Mouse (Mus musculus) adrenal gland, adult 18-20 months (tissue): ENCODE data around the gene Atp7b. TPM values are rescaled to one million over a fixed set of nuclear protein-coding genes. Genes with fewer than 3 reads are reported as not detected.

Source experiments
- DNase-seq, 2 experiments: peaks; one replicate each; pipeline ENCODE4 v3.0.0; 2021 to 2022; ENCODE audit warnings: low spot score in 2 of 2
- total RNA-seq, 2 experiments: library from RNA; stranded (reverse); gene quantifications; 1 replicate in 1 of 2; 2 replicates in 1 of 2; pipeline ENCODE4 v1.2.3; 2021

The Atp7b gene
- total RNA-seq, 2 experiments from 2014 or later: 0.83 to 1.2 TPM

- no peak for DNase-seq
Observed at GRCm38 (mm10) chr8:22028973-22029372, 31.1 kb downstream of the Atp7b start.

- no peak for DNase-seq
Observed at GRCm38 (mm10) chr8:22025241-22025640, 34.9 kb downstream of the Atp7b start.

GRCm38 (mm10) chr8:22022244-22022643 lies 37.9 kb downstream of the Atp7b start:
- DNase-seq: no peak

- DNase-seq: no peak
Observed at GRCm38 (mm10) chr8:22019498-22019897, 40.6 kb downstream of the Atp7b start.

- no peak for DNase-seq
Observed at GRCm38 (mm10) chr8:22017731-22018130, 42.4 kb downstream of the Atp7b start.

GRCm38 (mm10) chr8:22013034-22013707 lies 46.9 kb downstream of the Atp7b start:
- DNase-seq: no peak

GRCm38 (mm10) chr8:22009403-22009802 lies 50.7 kb downstream of the Atp7b start:
- no peak for DNase-seq

GRCm38 (mm10) chr8:22006423-22006822 lies 53.7 kb downstream of the Atp7b start:
- DNase-seq: no peak

- DNase-seq: no peak
Observed at GRCm38 (mm10) chr8:22004750-22005522, 55.2 kb downstream of the Atp7b start.

- no peak for DNase-seq
Observed at GRCm38 (mm10) chr8:21995181-21995580, 64.9 kb downstream of the Atp7b start.

- DNase-seq: peak in 1 of 2 experiments; percentile 17
Observed at GRCm38 (mm10) chr8:21992184-21992583, 67.9 kb downstream of the Atp7b start.

GRCm38 (mm10) chr8:21981664-21982337 lies 78.3 kb downstream of the Atp7b start:
- no peak for DNase-seq

GRCm38 (mm10) chr8:21978193-21978592 lies 81.9 kb downstream of the Atp7b start:
- DNase-seq: no peak

GRCm38 (mm10) chr8:21969475-21969874 lies 90.6 kb downstream of the Atp7b start, which contains the start of gene Ccdc70:
Ccdc70 (plus strand) TSS chr8:21969775.
- DNase-seq: no peak

- no peak for DNase-seq
Observed at GRCm38 (mm10) chr8:21966646-21967045, 93.5 kb downstream of the Atp7b start.

GRCm38 (mm10) chr8:21958414-21958813 lies 101.7 kb downstream of the Atp7b start, which contains the start of gene Fam90a1a:
Fam90a1a (plus strand) TSS chr8:21958714.
- DNase-seq: no peak

GRCm38 (mm10) chr8:21956336-21956735 lies 103.8 kb downstream of the Atp7b start:
- DNase-seq: no peak

GRCm38 (mm10) chr8:21955321-21955720 lies 104.8 kb downstream of the Atp7b start:
- DNase-seq: peak; percentile 33

- DNase-seq: no peak
Observed at GRCm38 (mm10) chr8:21947311-21948017, 112.6 kb downstream of the Atp7b start.

- no peak for DNase-seq
Observed at GRCm38 (mm10) chr8:21946462-21946861, 113.6 kb downstream of the Atp7b start, which contains the start of gene Defb13. Defb13 (plus strand) TSS chr8:21946762.
